Mouse (Mus musculus) heart, postnatal 36 days (tissue): ENCODE data around the gene Tldc2. TPM values are rescaled to one million over a fixed set of nuclear protein-coding genes. Genes with fewer than 3 reads are reported as not detected.

Source experiments
- DNase-seq, 2 experiments: peaks; one replicate each; pipeline ENCODE4 v3.0.0; 2021 to 2022
- intact Hi-C: fragments of 180-260 bp; cut with DNase I; formaldehyde crosslinking; loops from one replicate; pipeline ENCODE4 v1.15.1; 2025
- total RNA-seq, 2 experiments: library from RNA; stranded (reverse); gene quantifications; 2 replicates each; pipeline ENCODE4 v1.2.3; 2021

Tldc2 gene
- total RNA-seq, 2 experiments from 2014 or later: not detected

GRCm38 (mm10) chr2:157060037-157060436, 26.8 kb upstream of the Tldc2 start:
- DNase-seq: no peak
- intact Hi-C loops: no loop called here

GRCm38 (mm10) chr2:157060557-157061305, 26.1 kb upstream of the Tldc2 start:
- intact Hi-C loops: no loop called here
- no peak for DNase-seq

GRCm38 (mm10) chr2:157063241-157063700, 23.6 kb upstream of the Tldc2 start:
- no peak for DNase-seq
- intact Hi-C loops: no loop called here

GRCm38 (mm10) chr2:157064136-157064535, 22.7 kb upstream of the Tldc2 start:
- DNase-seq: no peak

GRCm38 (mm10) chr2:157064978-157065878, 21.6 kb upstream of the Tldc2 start:
- DNase-seq: peak in 1 of 2 experiments; percentile 60
- intact Hi-C loops: no loop called here

More at GRCm38 (mm10) chr2:157064136-157064535, 22.7 kb upstream of the Tldc2 start:
- intact Hi-C loops: no loop called here

- DNase-seq: no peak
- intact Hi-C loops: no loop called here
Measured at GRCm38 (mm10) chr2:157065879-157066226, 21.0 kb upstream of the Tldc2 start.

- DNase-seq: no peak
- intact Hi-C loops: no loop called here
Measured at GRCm38 (mm10) chr2:157066731-157067430, 20.0 kb upstream of the Tldc2 start.

- DNase-seq: no peak
- intact Hi-C loops: no loop called here
Measured at GRCm38 (mm10) chr2:157068701-157069354, 18.0 kb upstream of the Tldc2 start.

GRCm38 (mm10) chr2:157069355-157069735, 17.5 kb upstream of the Tldc2 start:
- intact Hi-C loops: no loop called here
- DNase-seq: no peak

- no peak for DNase-seq
- intact Hi-C loops: no loop called here
Measured at GRCm38 (mm10) chr2:157069755-157070315, 17.0 kb upstream of the Tldc2 start.

- DNase-seq: peak; percentile 56 to 61
- intact Hi-C loops: no loop called here
Measured at GRCm38 (mm10) chr2:157070365-157070764, 16.5 kb upstream of the Tldc2 start.

GRCm38 (mm10) chr2:157071556-157071955, 15.3 kb upstream of the Tldc2 start:
- peak; percentile 75 to 81 for DNase-seq
- intact Hi-C loops: no loop called here

GRCm38 (mm10) chr2:157072316-157072990, 14.4 kb upstream of the Tldc2 start:
- no peak for DNase-seq
- intact Hi-C loops: no loop called here

GRCm38 (mm10) chr2:157073378-157074052, 13.3 kb upstream of the Tldc2 start:
- intact Hi-C loops: no loop called here
- no peak for DNase-seq

- no peak for DNase-seq
- intact Hi-C loops: no loop called here
Measured at GRCm38 (mm10) chr2:157074186-157074724, 12.6 kb upstream of the Tldc2 start.

- DNase-seq: no peak
- intact Hi-C loops: no loop called here
Measured at GRCm38 (mm10) chr2:157074772-157075171, 12.1 kb upstream of the Tldc2 start.

- DNase-seq: no peak
- intact Hi-C loops: no loop called here
Measured at GRCm38 (mm10) chr2:157075226-157075625, 11.6 kb upstream of the Tldc2 start.

GRCm38 (mm10) chr2:157075685-157076084, 11.2 kb upstream of the Tldc2 start:
- peak; percentile 49 to 65 for DNase-seq
- intact Hi-C loops: loop anchor here (2.0 kb wide), 1 partner anchor 21 kb away; no protein-coding TSS in a partner anchor

GRCm38 (mm10) chr2:157076585-157076984, 10.3 kb upstream of the Tldc2 start:
- no peak for DNase-seq
- intact Hi-C loops: loop anchor here (2.0 kb wide), 1 partner anchor 22 kb away; no protein-coding TSS in a partner anchor
